Mouse (Mus musculus) intestine, embryonic 16.5 days (tissue): Measurements from ENCODE around the gene Slc36a3. TPM values are rescaled to one million over a fixed set of nuclear protein-coding genes. Genes with fewer than 3 reads are reported as not detected.

ENCODE experiments used
- ATAC-seq: fragments of 200-750 bp; cut with Nextera tagmentation; 2 replicates; pipeline ENCODE4 v1.8.0; 2017; ENCODE audit warnings: moderate TSS enrichment, moderate library complexity
- H3K27ac ChIP-seq: fragments of 300-500 bp; sonication (generic); 2 replicates; pipeline ENCODE4 v1.5.1; 2014; ENCODE audit warnings: mild to moderate bottlenecking, low read length
- H3K27me3 ChIP-seq: fragments of 300-500 bp; sonication (generic); replicated peaks from 2 replicates; pipeline ENCODE4 v1.6.1; 2014; ENCODE audit warnings: low read length, control low read depth, mixed read lengths; ENCODE audit not compliant: control insufficient read depth, insufficient read depth
- H3K36me3 ChIP-seq: fragments of 300-500 bp; sonication (generic); 2 replicates; pipeline ENCODE4 v1.6.1; 2014; ENCODE audit warnings: low read length, control low read depth; ENCODE audit not compliant: control insufficient read depth, insufficient read depth
- H3K4me1 ChIP-seq: fragments of 300-500 bp; sonication (generic); 2 replicates; pipeline ENCODE4 v1.6.1; 2014; ENCODE audit warnings: low read length, control low read depth, mixed read lengths; ENCODE audit not compliant: control insufficient read depth, insufficient read depth
- H3K4me2 ChIP-seq: fragments of 300-500 bp; sonication (generic); 2 replicates; pipeline ENCODE4 v1.6.1; 2014; ENCODE audit warnings: low read depth, low read length, control low read depth
- H3K4me3 ChIP-seq: fragments of 300-500 bp; sonication (generic); 2 replicates; pipeline ENCODE4 v1.5.1; 2014; ENCODE audit warnings: mild to moderate bottlenecking, low read length
- H3K9ac ChIP-seq: fragments of 300-500 bp; sonication (generic); 2 replicates; pipeline ENCODE4 v1.6.1; 2014; ENCODE audit warnings: low read depth, low read length
- H3K9me3 ChIP-seq: fragments of 300-500 bp; sonication (generic); 2 replicates; pipeline ENCODE4 v1.6.1; 2016; ENCODE audit warnings: low read length, control low read depth; ENCODE audit not compliant: control insufficient read depth
- WGBS: fragments of 180-500 bp; shearing (Covaris S2); extraction: QIAGEN DNeasy Blood & Tissue Kit; methylation state at CpG from one replicate; pipeline ENCODE4 v1.1.7; 2014; 5-methylcytosine and 5-hydroxymethylcytosine counted together
- polyA plus RNA-seq: library from polyadenylated mRNA; unstranded; fragments of >200 nt; fragmentation: Nextera tagmentation; extraction: Ambion mirVana; gene quantifications from 2 replicates; pipeline ENCODE4 v1.2.1, GENCODE M21; 2015

The Slc36a3 gene
- polyA plus RNA-seq, 1 experiment from 2014 or later = not detected

DNA sequence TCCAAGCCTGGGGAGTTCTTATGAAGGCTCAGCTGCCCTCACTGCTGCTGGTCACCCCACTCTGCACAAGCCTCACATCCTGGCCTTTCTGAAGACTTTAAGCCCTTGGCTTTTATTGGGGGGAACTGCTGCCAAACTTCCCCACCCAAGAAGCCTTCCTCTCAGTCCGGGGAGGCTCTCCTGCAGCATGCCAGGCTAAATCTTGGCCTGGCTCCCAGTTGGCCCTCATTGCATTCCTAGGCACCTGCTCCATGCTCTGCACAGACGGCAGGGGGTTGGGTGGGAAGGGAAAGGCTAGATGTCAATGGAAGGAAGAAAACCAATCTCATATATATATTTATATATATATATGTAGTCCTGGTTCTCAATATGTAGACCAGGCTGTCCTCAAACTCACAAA lies 75.9 kb downstream of the Slc36a3 start:
- H3K4me3 ChIP-seq = no peak overlapping the region
- no peaks in the 10 kb centered on the region for H3K36me3 ChIP-seq
- 62% methylated on average over 2 of the region's 2 CpGs for WGBS
- H3K4me1 ChIP-seq = peaks cover 20% of the 10 kb centered on the region
- H3K4me2 ChIP-seq = no peak overlapping the region
- no peak overlapping the region for H3K27ac ChIP-seq
- no peak overlapping the region for H3K9ac ChIP-seq
- ATAC-seq = no peak
- H3K27me3 ChIP-seq = no peaks in the 10 kb centered on the region
- no peaks in the 10 kb centered on the region for H3K9me3 ChIP-seq

Other genes starting within 250 kb of the Slc36a3 start
- 511 and 784 TPM in 2 replicates for gene Gpx3, start 249.3 kb downstream of the Slc36a3 start, polyA plus RNA-seq
- gene Tnip1, start 188.8 kb downstream of the Slc36a3 start, polyA plus RNA-seq = 27.2 and 28.1 TPM in 2 replicates
- 235 and 247 TPM in 2 replicates for gene Anxa6, start 118.3 kb downstream of the Slc36a3 start, polyA plus RNA-seq
- gene Ccdc69, start 73.6 kb downstream of the Slc36a3 start, polyA plus RNA-seq = 2.3 and 3.0 TPM in 2 replicates
- 20.3 and 21.7 TPM in 2 replicates for gene Gm2a, start 53.6 kb downstream of the Slc36a3 start, polyA plus RNA-seq
- 0.32 and 0.70 TPM in 2 replicates for gene Slc36a2, start 33.4 kb upstream of the Slc36a3 start, polyA plus RNA-seq
- 2.4 and 2.8 TPM in 2 replicates for gene Slc36a1, start 52.6 kb upstream of the Slc36a3 start, polyA plus RNA-seq
- 0.04 and 0.05 TPM in 2 replicates for gene Fat2, start 184.9 kb upstream of the Slc36a3 start, polyA plus RNA-seq